Mouse (Mus musculus) ES-Bruce4 (cell line): ENCODE results near the gene Ust. TPM values are rescaled to one million over a fixed set of nuclear protein-coding genes. Genes with fewer than 3 reads are reported as not detected.

ENCODE experiments used
- H3K27ac ChIP-seq: 2 replicates; pipeline ENCODE4 v1.5.1; 2012; ENCODE audit warnings: low read length, inconsistent platforms; ENCODE audit not compliant: insufficient read depth
- H3K27me3 ChIP-seq: 2 replicates; pipeline ENCODE4 v1.6.1; 2012; ENCODE audit warnings: mild to moderate bottlenecking, low read length, inconsistent platforms; ENCODE audit not compliant: control insufficient read depth, poor library complexity, insufficient read depth, severe bottlenecking
- H3K36me3 ChIP-seq: 2 replicates; pipeline ENCODE4 v1.6.1; 2012; ENCODE audit warnings: inconsistent platforms, mild to moderate bottlenecking, low read length, moderate library complexity; ENCODE audit not compliant: control insufficient read depth, poor library complexity, insufficient read depth, severe bottlenecking
- H3K4me1 ChIP-seq: one replicate; pipeline ENCODE4 v1.8.1; 2011; ENCODE audit warnings: low read length; ENCODE audit not compliant: control insufficient read depth, insufficient read depth
- H3K4me3 ChIP-seq: 2 replicates; pipeline ENCODE4 v1.5.1; 2011; ENCODE audit warnings: low read depth, mild to moderate bottlenecking, low read length
- H3K9ac ChIP-seq: 2 replicates; pipeline ENCODE4 v1.6.1; 2012; ENCODE audit warnings: low read depth, mild to moderate bottlenecking, inconsistent platforms; ENCODE audit not compliant: poor library complexity, severe bottlenecking
- H3K9me3 ChIP-seq: replicated peaks from 2 replicates; pipeline ENCODE4 v1.6.1; 2012; ENCODE audit warnings: mild to moderate bottlenecking, low read length, inconsistent platforms; ENCODE audit not compliant: control insufficient read depth, poor library complexity, insufficient read depth, severe bottlenecking
- CTCF ChIP-seq: IDR thresholded peaks from one replicate; pipeline ENCODE4 v1.8.1; 2011; ENCODE audit warnings: low read depth, low read length
- EP300 ChIP-seq: IDR thresholded peaks from 2 replicates; pipeline ENCODE4 v1.6.1; 2011; ENCODE audit warnings: low read depth, low read length; ENCODE audit not compliant: insufficient read depth
- POLR2A ChIP-seq: IDR thresholded peaks from one replicate; pipeline ENCODE4 v1.8.1; 2011; ENCODE audit warnings: low read length; ENCODE audit not compliant: insufficient read depth
- polyA plus RNA-seq: library from polyadenylated mRNA; stranded (reverse); fragments of >200 nt; gene quantifications from 2 replicates; pipeline ENCODE4 v1.2.4, GENCODE M21; 2011; ENCODE audit warnings: low read depth; ENCODE audit not compliant: missing spikeins, insufficient read depth, insufficient read length

The Ust gene
- polyA plus RNA-seq, 1 experiment: 0.99 TPM

GRCm38 (mm10) chr10:8342556-8342955 is 176.1 kb downstream of the Ust start:
- Histone ChIP-seq H3K36me3 (no peaks in the 10 kb centered on the region), H3K27ac (no peak overlapping the region), H3K27me3 (no peaks in the 10 kb centered on the region; the same call in 1 of the 2 replicates), H3K4me3 (no peak overlapping the region), H3K9me3 (no peaks in the 10 kb centered on the region), H3K9ac (no peak overlapping the region), H3K4me1 (no peaks in the 10 kb centered on the region)
- TF ChIP-seq POLR2A (no peak), CTCF (no peak), EP300 (no peak)

DNA sequence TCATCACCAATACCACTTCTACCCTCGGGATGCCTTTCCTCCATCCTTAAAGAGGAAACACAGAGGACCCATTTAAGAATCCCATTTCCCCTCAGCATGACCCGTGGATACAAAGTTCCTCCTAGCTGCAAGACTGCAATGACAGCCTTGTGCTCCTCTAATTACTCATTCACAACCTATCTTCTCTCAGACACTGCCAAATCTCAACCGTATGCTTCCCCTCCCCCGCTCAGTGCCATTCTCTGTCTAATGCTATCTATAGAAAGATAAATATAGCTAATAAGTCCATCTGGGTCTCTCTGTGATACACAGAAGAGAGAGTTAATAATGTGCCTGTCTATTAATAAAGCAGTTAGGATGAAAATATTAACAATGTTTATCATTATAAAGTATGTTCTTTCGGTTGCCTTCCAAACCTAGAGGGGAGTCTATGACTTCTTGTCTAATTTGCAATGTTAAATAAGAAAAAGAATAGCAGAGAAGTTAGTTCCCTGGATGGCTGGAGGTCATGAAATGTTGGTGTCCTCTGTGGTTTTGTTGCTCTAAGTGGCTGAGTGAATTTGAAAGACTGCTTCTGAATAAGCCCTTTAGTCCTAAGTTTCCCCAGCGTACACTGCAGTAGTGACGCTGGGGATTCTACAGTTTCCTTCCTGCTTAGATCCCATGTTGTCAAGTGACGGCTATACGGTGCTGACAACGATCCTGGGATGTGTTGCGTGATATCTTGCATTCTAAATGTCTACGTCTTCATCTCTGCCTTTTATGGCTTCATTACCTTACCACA is 178.8 kb downstream of the Ust start:
- TF ChIP-seq POLR2A (no peak), CTCF (no peak), EP300 (no peak)
- no peak overlapping the region for H3K4me3 ChIP-seq
- no peak overlapping the region for H3K27ac ChIP-seq
- H3K9ac ChIP-seq: no peak overlapping the region
- no peaks in the 10 kb centered on the region for H3K4me1 ChIP-seq
- H3K36me3 ChIP-seq: no peaks in the 10 kb centered on the region
- H3K27me3 ChIP-seq: no peaks in the 10 kb centered on the region
- H3K9me3 ChIP-seq: no peaks in the 10 kb centered on the region

- no peak for TF ChIP-seq CTCF
- TF ChIP-seq EP300: no peak
- no peak for TF ChIP-seq POLR2A
- Histone ChIP-seq H3K4me3 (no peak overlapping the region), H3K27ac (no peak overlapping the region), H3K4me1 (no peaks in the 10 kb centered on the region), H3K9me3 (no peaks in the 10 kb centered on the region), H3K36me3 (no peaks in the 10 kb centered on the region), H3K27me3 (no peaks in the 10 kb centered on the region), H3K9ac (no peak overlapping the region)
Measured at GRCm38 (mm10) chr10:8336601-8337000, 182.0 kb downstream of the Ust start.

DNA sequence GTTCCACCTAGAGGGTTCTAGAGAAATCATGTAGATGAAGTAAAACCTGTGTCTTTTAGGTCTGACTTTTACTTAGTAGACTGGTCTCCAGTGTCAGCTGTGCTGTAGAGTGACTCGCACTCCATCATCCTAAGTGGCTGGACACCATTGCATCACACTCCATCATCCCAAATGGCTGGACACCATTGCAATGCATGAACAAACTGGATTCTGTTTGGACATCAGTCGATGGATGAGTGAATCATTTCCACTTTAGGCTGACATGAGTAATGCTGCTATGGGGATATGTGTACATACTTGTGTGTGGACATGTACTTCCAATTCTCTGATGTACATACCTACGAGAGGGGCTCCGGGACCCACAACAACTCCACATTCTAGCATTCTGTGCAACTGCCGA is 187.7 kb downstream of the Ust start:
- Histone ChIP-seq H3K9me3 (no peaks in the 10 kb centered on the region; the same call in 1 of the 2 replicates), H3K27ac (no peak overlapping the region), H3K27me3 (no peaks in the 10 kb centered on the region), H3K4me1 (no peaks in the 10 kb centered on the region), H3K9ac (no peak overlapping the region), H3K36me3 (no peaks in the 10 kb centered on the region), H3K4me3 (no peak overlapping the region)
- TF ChIP-seq POLR2A (no peak), CTCF (no peak), EP300 (no peak)

- Histone ChIP-seq H3K4me3 (no peak overlapping the region), H3K9ac (no peak overlapping the region), H3K27me3 (no peaks in the 10 kb centered on the region), H3K9me3 (no peaks in the 10 kb centered on the region; the same call in 1 of the 2 replicates), H3K27ac (no peak overlapping the region), H3K36me3 (no peaks in the 10 kb centered on the region), H3K4me1 (no peaks in the 10 kb centered on the region)
- TF ChIP-seq EP300 (no peak), POLR2A (no peak), CTCF (no peak)
Measured at GRCm38 (mm10) chr10:8330006-8330405, 188.6 kb downstream of the Ust start.

DNA sequence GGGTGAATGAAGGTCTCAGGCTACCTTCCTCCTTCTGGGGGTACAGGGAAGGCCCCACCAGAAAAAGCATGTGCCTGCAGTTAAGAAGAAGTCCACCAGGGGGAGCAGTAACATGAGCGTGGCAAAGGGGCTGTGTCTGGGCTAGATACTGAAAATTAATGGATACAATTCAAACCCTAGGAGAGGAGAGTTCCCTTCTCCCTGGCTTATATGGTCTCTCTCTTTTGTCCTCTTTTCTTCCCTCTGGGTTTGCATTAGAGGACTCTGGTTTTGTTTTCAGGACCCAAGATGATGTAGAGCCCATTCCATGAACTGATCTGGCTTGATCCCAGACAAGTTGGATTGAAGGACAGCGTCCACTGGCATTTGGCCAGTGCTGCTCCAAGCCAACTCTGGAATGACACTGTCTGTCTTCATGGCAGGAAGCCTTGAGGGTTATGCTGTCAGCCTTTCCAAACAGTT is 195.3 kb downstream of the Ust start:
- Histone ChIP-seq H3K4me3 (no peak overlapping the region), H3K27me3 (no peaks in the 10 kb centered on the region), H3K36me3 (no peaks in the 10 kb centered on the region), H3K4me1 (no peaks in the 10 kb centered on the region), H3K9me3 (no peaks in the 10 kb centered on the region; the same call in 1 of the 2 replicates), H3K27ac (no peak overlapping the region), H3K9ac (no peak overlapping the region)
- no peak for TF ChIP-seq POLR2A
- TF ChIP-seq CTCF: peak; percentile 57
